Mouse (Mus musculus): Measurements from ENCODE around the gene Rab25.

DNA sequence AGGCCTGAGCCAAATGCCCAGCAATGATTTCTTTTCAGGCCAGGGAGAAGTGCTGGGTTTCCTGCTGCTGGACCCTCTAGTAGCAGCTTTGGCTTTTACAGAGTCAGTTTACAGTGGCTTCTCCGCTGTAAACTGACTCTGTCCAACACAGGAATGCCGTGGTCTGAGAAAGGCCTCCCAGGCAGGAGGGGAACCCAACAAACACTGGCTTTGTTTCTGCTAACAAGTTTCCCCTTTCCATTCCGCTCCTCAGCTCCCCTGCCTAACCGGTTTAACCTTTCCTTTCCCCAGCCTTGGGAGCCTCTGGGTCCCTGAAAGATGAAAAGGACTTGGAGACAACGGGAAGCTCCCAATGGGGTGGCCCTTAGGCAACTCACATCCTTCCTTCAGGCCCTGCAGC lies 42.1 kb upstream of the Rab25 start:
- no peak for TF ChIP-seq EP300 (IDR thresholded peaks at IDR 0.05; ENCODE audit: insufficient read depth, low read depth, low read length)
- TF ChIP-seq CTCF (IDR thresholded peaks at IDR 0.05) = no peak
- no peak for TF ChIP-seq POLR2A (IDR thresholded peaks at IDR 0.05; ENCODE audit: insufficient read depth, low read depth, low read length)

Data from heart, adult 2 months (tissue).